Mouse (Mus musculus): ENCODE results near the gene Ell. TPM values are rescaled to one million over a fixed set of nuclear protein-coding genes. Genes with fewer than 3 reads are reported as not detected.
"Not testable (repeated sequence)": the region's sequence is repeated elsewhere in the genome, so short reads cannot be mapped to it uniquely, and the experiment has no call there.

Gene Ell
- total RNA-seq, 2 experiments from 2014 or later = 15.1 to 17.7 TPM

DNA sequence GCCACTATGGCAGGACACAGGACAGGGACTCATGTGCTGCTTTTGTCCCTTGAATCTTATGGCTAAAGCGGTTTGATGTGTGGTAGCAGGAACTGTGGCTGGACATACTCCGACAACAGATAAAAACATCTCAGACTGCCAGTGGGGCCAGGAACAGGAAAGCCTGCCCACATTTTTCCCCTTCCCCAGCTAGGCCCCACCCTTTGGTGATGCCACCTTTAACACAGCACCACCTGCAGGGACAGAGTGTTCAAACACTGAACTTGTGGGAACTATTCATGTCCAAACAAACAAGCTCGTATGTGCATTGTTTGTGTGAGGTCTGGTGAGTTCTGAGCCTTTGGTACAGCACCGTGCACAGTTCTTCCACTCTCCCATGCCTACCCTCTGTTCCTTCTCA is 19.1 kb downstream of the Ell start:
- intact Hi-C loops (cut with DNase I) = no loop called here

DNA sequence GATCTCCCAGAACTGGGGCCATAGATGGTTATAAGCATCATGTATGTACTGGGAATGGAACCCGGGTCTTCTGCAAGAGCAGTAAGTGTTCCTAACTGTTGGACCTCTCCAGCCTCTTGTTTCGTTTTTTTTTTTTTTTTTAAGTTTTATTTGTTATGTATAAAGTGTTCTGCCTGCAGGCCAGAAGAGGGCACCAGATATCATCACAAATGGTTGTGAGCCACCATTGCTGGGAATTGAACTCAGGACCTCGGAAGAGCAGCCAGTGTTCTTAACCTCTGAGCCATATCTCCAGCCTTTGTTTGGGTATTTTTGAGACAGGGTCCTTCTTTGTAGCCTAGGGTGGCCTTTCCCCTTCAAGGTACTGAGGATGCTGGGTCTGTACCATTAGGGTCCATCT is 19.7 kb downstream of the Ell start:
- no peak for DNase-seq (ENCODE audit: low spot score in 2 of 2)
- intact Hi-C loops (cut with DNase I) = no loop called here

More for the DNA sequence above, 19.1 kb downstream of the Ell start:
- DNase-seq (ENCODE audit: low spot score in 2 of 2) = no peak

DNA sequence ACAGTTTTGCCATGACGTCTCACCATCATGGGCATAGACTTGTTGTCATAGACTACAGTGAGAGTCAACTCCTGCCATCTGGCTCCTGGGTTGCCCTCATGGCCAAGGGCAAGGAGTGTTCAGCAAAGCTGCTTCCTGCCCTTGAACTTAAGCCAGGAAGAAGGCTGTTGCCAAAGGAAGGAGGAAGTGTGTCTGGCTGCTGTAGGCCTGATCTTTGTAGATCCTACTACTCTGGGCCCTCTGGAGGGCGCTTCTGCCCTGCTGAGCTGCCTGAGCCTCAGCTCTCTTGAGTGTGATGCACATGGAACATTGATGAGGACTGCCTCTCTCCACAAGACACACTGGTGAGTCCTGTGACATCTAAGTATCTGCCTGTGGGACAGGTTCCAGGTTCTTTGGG is 20.8 kb downstream of the Ell start:
- DNase-seq (ENCODE audit: low spot score in 2 of 2) = peak in 1 of 2 experiments; percentile 55
- intact Hi-C loops (cut with DNase I) = loop anchor here (2.0 kb wide), 1 partner anchor 25 kb away; no protein-coding TSS in a partner anchor

GRCm38 (mm10) chr8:70560564-70560963 is 21.3 kb downstream of the Ell start:
- DNase-seq (ENCODE audit: low spot score in 2 of 2) = no peak
- intact Hi-C loops (cut with DNase I) = loop anchor here (2.0 kb wide), 1 partner anchor 24 kb away; no protein-coding TSS in a partner anchor

DNA sequence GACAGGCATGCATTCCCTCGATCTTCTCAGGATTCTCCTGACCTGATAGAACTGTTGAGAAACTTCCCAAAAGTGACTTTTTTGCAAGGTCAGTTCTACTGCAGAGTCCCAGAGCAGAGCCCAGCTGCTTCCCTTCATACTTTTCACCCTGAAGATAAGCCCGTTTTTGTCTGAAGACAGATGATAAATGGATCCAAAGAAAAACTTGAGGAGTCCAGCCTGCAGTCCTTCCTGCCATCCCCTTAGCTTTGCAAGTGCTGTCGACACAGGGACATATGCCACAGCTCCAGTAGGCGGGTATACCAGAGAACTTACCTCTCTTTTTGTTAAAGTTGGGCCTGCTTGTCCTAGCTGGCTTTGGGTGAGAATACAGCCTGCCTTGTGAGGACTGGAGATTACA is 22.1 kb downstream of the Ell start:
- no peak for DNase-seq (ENCODE audit: low spot score in 2 of 2)
- intact Hi-C loops (cut with DNase I) = loop anchor here (2.0 kb wide), 1 partner anchor 23 kb away; no protein-coding TSS in a partner anchor

GRCm38 (mm10) chr8:70561809-70562535 is 22.7 kb downstream of the Ell start:
- intact Hi-C loops (cut with DNase I) = loop anchor here (2.0 kb wide), 1 partner anchor 23 kb away; no protein-coding TSS in a partner anchor
- DNase-seq (ENCODE audit: low spot score in 2 of 2) = no peak

DNA sequence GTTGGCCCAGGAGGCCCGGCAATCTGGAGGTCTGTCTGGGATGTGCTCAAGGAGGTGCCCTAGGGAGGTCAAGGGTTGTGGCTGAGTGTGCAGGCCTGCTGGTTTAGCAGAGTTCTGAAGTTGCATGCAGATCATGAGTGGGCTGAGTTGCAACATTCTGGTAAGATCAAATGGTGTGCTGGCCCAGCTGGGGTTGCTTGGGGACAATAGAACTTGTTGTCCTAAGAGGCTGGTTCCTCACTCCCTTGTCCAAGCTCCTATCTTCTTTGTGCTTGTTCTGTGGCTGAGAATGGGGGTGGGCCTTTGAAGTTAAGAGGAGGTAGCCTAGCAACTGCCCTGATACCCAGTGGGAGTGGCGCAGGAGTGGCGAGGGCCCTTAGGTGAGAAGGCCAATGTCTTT is 23.5 kb downstream of the Ell start:
- DNase-seq (ENCODE audit: low spot score in 2 of 2) = no peak
- intact Hi-C loops (cut with DNase I) = no loop called here

- DNase-seq (ENCODE audit: low spot score in 2 of 2) = no peak
- intact Hi-C loops (cut with DNase I) = no loop called here
Measured at GRCm38 (mm10) chr8:70563763-70564387, 24.6 kb downstream of the Ell start.

DNA sequence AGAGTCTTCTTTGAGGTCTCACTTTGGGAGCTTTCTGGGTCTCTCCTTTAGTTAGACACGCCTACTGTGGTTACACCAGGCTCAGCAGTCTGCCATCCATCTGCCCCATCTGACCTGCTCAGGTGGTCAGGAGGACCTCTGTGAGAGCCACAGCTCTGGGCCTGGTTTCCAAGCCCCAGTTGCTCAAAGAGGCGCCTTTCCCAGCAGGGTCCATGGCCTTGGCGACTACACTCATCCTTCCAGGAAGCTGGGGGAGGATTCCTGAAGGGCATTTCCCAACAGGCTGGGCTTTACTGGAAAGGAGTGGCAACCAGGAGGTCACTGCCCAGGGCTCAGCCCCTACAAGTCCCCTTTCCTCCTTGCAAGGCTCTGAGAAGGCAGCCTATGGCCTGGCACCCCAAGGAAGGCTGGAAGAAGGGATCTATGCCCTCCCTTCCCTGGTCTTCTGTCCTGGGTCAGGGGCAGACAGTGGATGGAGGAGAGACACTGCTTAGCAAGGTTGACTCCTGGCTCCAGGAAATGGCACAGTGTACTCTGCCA is 25.5 kb downstream of the Ell start:
- intact Hi-C loops (cut with DNase I) = no loop called here

DNA sequence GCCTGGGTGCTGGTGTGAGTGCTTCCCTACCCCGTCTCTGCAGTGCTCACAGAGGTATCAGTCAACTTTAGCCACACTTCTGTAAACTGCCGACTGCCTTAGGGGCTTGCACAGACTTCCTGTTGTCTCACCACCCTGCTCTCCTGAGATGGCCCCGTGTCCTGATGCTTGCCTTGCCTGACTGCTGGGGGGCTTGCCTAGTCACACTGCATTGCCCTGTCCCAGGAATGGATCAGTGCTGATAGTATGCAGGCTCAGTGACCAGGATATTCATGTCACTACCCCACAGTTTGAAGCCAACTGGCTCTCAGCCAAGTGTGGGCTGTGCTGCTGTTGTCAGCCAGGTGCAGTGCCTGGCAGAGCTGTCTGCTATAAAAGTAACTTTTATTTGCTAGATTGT is 26.3 kb downstream of the Ell start:
- DNase-seq (ENCODE audit: low spot score in 2 of 2) = no peak
- intact Hi-C loops (cut with DNase I) = no loop called here

More for the DNA sequence above, 25.5 kb downstream of the Ell start:
- no peak for DNase-seq (ENCODE audit: low spot score in 2 of 2)

DNA sequence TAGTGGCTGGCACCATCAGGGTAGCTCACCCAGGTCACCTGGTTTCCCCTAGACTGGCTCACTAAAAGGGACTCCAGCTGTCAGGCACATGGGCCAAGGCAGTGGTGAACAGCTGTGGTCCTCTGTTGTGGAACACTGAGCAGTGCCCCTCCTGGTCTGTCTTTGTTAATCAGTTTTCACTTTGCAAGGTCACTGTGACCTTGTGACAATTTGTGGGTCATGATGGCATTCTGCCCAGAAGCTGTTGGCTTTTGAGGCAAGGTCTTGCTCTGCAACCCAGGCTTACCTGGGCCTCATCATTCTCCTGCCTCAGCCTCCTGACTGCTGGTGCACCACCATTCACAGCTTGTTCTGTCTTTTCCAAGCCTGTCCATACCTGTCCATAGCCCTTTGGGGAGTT is 31.1 kb downstream of the Ell start:
- no peak for DNase-seq (ENCODE audit: low spot score in 2 of 2)
- intact Hi-C loops (cut with DNase I) = no loop called here

DNA sequence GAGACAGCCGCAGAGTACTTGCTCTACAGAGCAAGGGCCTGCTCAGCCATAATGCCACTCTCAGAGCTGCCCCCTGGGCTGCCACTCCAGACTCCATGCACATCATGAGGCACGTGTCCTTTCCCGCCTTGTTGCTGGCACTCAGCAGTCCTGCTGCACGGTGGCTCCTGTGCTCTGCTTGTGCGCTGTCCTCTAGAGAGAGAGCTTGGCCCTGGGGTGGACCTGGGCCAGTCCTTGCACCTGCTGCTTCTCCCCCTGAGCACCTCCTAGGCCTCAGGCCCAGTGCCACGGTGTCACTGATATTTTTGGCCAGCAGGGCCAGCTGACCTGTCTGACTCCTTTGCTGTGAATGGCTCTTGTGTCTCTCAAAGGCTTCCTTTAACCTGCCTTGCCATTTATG is 31.7 kb downstream of the Ell start:
- DNase-seq (ENCODE audit: low spot score in 2 of 2) = no peak
- intact Hi-C loops (cut with DNase I) = no loop called here

GRCm38 (mm10) chr8:70574302-70574701 is 35.0 kb downstream of the Ell start:
- intact Hi-C loops (cut with DNase I) = no loop called here
- DNase-seq (ENCODE audit: low spot score in 2 of 2) = no peak

DNA sequence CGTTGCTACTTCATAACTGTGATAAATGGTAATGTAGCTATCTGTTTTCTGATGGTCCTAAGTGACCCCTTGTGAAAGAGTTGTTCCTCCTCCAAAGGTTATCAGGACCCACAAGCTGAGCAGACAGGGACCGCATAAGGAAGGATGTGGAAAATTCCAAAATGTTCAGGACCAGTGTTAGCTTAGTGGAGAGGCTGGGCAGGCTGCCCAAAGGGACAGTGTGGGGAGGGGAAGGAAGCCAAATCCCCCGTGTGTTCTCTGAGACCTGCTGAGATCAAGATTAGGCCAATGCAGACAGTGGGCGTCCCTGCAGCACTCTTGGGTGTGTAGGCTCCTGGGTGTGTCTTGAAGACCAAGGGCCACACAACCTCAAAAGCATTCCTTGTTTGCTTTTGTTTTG is 35.7 kb downstream of the Ell start:
- DNase-seq (ENCODE audit: low spot score in 2 of 2) = peak in 1 of 2 experiments; percentile 57
- intact Hi-C loops (cut with DNase I) = no loop called here

DNA sequence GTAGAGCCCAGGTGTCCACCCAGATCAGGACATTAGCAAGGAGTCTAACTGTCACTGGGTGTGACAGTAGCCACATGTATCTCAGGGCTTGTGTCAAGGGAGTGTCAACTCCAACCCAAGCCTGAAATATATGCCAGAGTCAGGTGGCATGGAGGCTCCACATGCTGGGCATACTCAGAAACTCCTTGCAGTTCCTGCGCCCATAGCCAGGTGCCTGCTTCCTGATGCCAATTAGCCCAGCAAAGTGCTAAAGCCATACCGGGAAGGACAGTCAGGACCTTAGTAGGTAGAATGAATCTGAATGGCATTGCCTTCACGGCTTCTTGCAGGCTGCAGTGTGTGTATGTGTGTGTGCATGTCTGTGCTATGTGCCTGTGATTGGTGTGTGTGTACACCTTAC is 38.0 kb downstream of the Ell start:
- no peak for DNase-seq (ENCODE audit: low spot score in 2 of 2)
- intact Hi-C loops (cut with DNase I) = no loop called here

- peak in 1 of 2 experiments; percentile 20 for DNase-seq (ENCODE audit: low spot score in 2 of 2)
- intact Hi-C loops (cut with DNase I) = loop anchor here (2.0 kb wide), 1 partner anchor 23 kb away; no protein-coding TSS in a partner anchor
Measured at GRCm38 (mm10) chr8:70583476-70584387, 44.5 kb downstream of the Ell start.

- intact Hi-C loops (cut with DNase I) = loop anchor here (2.0 kb wide), 1 partner anchor 24 kb away; no protein-coding TSS in a partner anchor
Measured at GRCm38 (mm10) chr8:70584606-70585257, 45.5 kb downstream of the Ell start.

DNA sequence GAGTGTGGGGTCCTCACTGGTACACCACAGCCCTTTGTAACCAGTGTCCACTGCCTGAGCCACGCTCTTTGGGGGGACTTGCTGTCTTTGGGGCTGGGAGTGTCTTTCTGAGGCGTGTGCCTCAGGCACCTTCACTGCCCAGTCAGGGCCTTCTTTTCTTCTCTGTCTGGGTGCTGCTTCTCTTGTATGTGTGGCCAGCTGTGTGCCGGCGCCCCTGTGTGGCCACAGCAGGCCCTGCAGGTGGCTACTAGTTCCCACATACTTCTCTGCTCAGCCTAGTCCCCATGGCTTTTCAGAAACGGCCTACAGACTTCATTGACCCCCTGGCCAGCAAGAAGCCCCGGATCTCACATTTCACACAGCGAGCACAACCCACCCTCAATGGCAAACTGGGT is 46.0 kb downstream of the Ell start:
- intact Hi-C loops (cut with DNase I) = loop anchor here (2.0 kb wide), 1 partner anchor 24 kb away; no protein-coding TSS in a partner anchor
- DNase-seq (ENCODE audit: low spot score in 2 of 2) = peak in 1 of 2 experiments; percentile 74

More at GRCm38 (mm10) chr8:70584606-70585257, 45.5 kb downstream of the Ell start:
- DNase-seq (ENCODE audit: low spot score in 2 of 2) = no peak

DNA sequence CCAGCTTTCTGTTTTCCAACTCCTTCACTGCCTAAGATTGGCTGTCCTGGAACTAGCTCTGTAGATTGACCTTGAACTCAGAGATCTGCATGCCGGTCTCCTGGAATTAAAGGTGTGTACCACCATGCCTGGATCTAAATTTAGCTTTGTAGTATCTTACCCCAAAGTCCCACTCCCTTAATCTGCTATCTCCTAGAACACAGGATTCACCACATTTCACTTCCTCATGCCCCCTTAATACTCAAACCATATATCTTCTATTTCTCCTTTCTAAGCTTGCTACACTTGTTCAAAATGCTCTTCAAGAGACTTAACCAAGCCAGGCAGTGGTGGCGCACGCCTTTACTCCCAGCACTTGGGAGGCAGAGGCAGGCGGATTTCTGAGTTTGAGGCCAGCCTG is 48.7 kb downstream of the Ell start:
- DNase-seq (ENCODE audit: low spot score in 2 of 2); intact Hi-C loops (cut with DNase I): not testable (repeated sequence)
